Mouse (Mus musculus) small intestine, adult 2 months (tissue): ENCODE data around the gene A530016L24Rik.

ENCODE experiments used
- CTCF ChIP-seq: fragments of 200-500 bp; IDR thresholded peaks from 2 replicates; pipeline ENCODE4 v1.5.1; 2012; ENCODE audit warnings: low read depth, mild to moderate bottlenecking, control low read depth, inconsistent platforms, low read length, moderate library complexity, mixed read lengths; ENCODE audit not compliant: insufficient replicate concordance, insufficient read length; ENCODE audit errors: extremely low read depth
- POLR2A ChIP-seq: fragments of 200-500 bp; IDR thresholded peaks from 2 replicates; pipeline ENCODE4 v1.6.1; 2012; ENCODE audit warnings: low read depth, mild to moderate bottlenecking, control low read depth, inconsistent platforms, low read length, moderate library complexity

DNA sequence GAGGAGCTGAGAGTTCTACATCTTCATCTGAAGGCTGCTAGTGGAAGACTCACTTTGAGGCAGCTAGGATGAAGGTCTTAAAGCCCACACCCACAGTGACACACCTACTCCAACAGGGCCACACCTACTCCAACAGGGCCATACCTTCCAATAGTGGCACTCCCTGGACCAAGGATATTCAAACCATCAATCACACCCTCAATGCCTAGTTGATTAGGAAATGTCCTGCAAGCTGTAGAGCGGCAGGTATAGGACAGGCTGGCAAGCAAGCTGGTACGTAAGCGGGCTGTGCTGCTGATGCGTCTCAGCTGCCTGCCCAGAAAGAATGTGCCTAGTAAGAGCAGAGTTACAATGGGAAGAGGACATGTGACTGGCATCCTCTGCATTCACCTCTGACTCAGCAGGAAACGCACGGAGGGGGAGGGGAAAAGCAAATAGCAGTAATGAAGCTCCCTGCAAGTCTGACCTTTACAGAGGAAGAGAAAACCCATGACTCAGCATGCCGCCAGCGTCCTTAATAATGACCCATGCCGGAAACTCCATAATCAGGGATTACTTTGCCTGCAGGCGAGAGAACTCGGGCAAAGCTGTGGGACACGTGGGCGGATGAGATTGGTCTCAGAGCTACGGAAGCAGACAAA is 27.6 kb downstream of the A530016L24Rik start, which contains the start of gene Tmem179:
- TF ChIP-seq CTCF (no peak), POLR2A (no peak)
